Mouse (Mus musculus) cortical plate, adult 2 months (tissue): Measurements from ENCODE around the gene Fam151b. TPM values are rescaled to one million over a fixed set of nuclear protein-coding genes. Genes with fewer than 3 reads are reported as not detected.

Source experiments
- H3K27ac ChIP-seq: fragments of 200-500 bp; 2 replicates; pipeline ENCODE4 v1.5.1; 2012; ENCODE audit warnings: low read length, control low read depth, inconsistent platforms; ENCODE audit not compliant: insufficient read depth
- H3K4me1 ChIP-seq: fragments of 200-500 bp; 2 replicates; pipeline ENCODE4 v1.6.1; 2011; ENCODE audit warnings: low read length; ENCODE audit not compliant: control insufficient read depth, insufficient read depth
- H3K4me3 ChIP-seq: fragments of 200-500 bp; 2 replicates; pipeline ENCODE4 v1.5.1; 2011; ENCODE audit warnings: mild to moderate bottlenecking, low read length, control low read depth; ENCODE audit not compliant: insufficient read depth
- CTCF ChIP-seq: fragments of 200-500 bp; IDR thresholded peaks from 2 replicates; pipeline ENCODE4 v1.5.1; 2011; ENCODE audit warnings: mild to moderate bottlenecking, control low read depth, low read length; ENCODE audit not compliant: insufficient read depth; ENCODE audit errors: extremely low read depth
- POLR2A ChIP-seq: fragments of 200-500 bp; IDR thresholded peaks from 2 replicates; pipeline ENCODE4 v1.6.1; 2011; ENCODE audit warnings: mild to moderate bottlenecking, low read length, control low read depth; ENCODE audit not compliant: insufficient read depth; ENCODE audit errors: extremely low read depth
- polyA plus RNA-seq: library from polyadenylated mRNA; depleted of rRNA; stranded (reverse); fragments of >200 nt; gene quantifications from 2 replicates; pipeline ENCODE4 v1.2.3, GENCODE M21; 2012; rRNA removed

Gene Fam151b
- polyA plus RNA-seq, 1 experiment, result 11.7 TPM

DNA sequence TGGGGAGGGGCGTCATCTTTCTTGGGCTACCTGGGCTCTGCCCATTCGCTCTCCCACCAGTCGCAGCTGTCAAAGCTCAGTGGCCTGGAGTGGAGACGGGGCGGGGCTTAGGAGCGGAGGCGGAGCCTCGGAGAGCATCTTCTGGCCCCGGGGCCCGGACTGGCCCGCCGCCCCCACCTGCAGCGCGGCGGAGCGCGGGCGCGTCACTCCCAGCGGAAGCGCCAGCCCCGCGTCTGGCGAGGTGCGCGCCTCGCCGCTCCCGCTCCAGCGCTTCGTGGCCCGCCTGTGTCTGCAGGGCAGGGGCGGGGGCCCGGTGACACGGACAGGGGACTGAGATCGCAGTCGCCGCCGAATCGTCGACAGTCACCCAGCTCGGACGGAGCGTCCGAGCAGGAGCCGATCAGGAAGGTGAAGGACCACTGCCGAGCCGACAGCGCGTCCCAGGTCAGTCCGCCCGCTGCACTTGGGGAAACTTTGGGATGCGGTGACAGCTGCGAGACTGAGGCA is 58.0 kb downstream of the Fam151b start, which contains the start of gene Ankrd34b:
TSS of gene Ankrd34b (plus strand) at position 139 of the 507 bp plus-strand sequence.
- H3K27ac ChIP-seq, result no peak within 1 kb of the TSS
- H3K4me1 ChIP-seq, result no peaks in the 10 kb centered on the region
- H3K4me3 ChIP-seq, result peak within 1 kb of the TSS; percentile 59
- TF ChIP-seq POLR2A, result 0 out of 2 replicates have a peak, but pooled peaks have one; percentile 28
- TF ChIP-seq CTCF, result no peak

GRCm38 (mm10) chr13:92423711-92424110 is 60.1 kb downstream of the Fam151b start:
- Histone ChIP-seq H3K27ac (no peak overlapping the region), H3K4me3 (no peak overlapping the region), H3K4me1 (no peaks in the 10 kb centered on the region)
- TF ChIP-seq CTCF (no peak), POLR2A (no peak)

DNA sequence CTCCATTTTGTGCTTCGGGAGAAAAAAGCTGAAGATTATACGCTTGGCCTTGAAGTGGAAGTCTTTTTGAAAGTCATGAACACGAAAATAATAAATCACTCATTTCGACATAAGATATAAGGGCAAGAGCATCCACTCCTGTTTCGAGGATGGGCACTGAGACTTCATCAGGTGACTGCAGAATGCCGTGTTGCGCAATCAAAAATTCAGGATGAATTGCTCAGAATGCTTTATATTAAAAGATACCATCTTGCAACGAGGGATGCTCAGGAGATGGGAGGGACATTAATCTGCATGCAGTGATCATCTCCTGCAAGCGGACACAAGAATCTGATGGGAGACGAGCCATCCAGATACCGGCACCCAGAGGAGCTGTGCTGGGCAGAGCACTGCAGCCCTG is 64.2 kb downstream of the Fam151b start:
- Histone ChIP-seq H3K27ac (no peak overlapping the region), H3K4me1 (no peaks in the 10 kb centered on the region), H3K4me3 (no peak overlapping the region)
- TF ChIP-seq POLR2A (no peak), CTCF (no peak)

- Histone ChIP-seq H3K27ac (no peak overlapping the region), H3K4me1 (no peaks in the 10 kb centered on the region), H3K4me3 (no peak overlapping the region)
- no peak for TF ChIP-seq CTCF
- no peak for TF ChIP-seq POLR2A
Observed at GRCm38 (mm10) chr13:92410486-92410885, 73.3 kb downstream of the Fam151b start.

GRCm38 (mm10) chr13:92403496-92403895 is 80.3 kb downstream of the Fam151b start:
- Histone ChIP-seq H3K4me3 (no peak overlapping the region), H3K4me1 (no peaks in the 10 kb centered on the region), H3K27ac (no peak overlapping the region)
- TF ChIP-seq CTCF, result no peak

DNA sequence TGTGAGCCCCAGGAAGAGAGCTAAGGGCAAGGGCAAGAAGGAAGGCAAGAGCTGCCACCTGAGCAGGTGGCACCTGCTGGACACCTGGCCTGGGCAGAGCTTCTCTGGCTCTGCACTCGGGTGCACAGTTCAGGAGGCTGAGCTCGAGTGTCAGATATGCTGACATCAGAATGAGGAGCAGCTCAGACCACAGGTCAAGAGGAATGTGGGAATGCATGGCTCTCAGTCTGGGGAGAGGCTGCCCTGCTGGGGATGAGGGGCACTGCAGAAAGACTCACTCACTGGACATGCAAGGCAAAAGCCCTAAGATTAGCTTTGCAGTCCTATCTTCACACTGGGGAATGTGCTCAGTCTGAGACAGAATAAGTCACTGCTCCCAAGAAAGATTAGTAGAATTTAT is 81.8 kb downstream of the Fam151b start:
- TF ChIP-seq POLR2A, result no peak
- TF ChIP-seq CTCF, result no peak
- no peak overlapping the region for H3K27ac ChIP-seq
- H3K4me1 ChIP-seq, result no peaks in the 10 kb centered on the region
- no peak overlapping the region for H3K4me3 ChIP-seq

Other genes starting within 250 kb of the Fam151b start
- not detected in 2 replicates for gene Gm20379, start 178.0 kb downstream of the Fam151b start, polyA plus RNA-seq
- 2.5 TPM in 2 replicates for gene Dhfr, start 129.3 kb downstream of the Fam151b start, polyA plus RNA-seq
- gene Msh3, start 129.0 kb downstream of the Fam151b start, polyA plus RNA-seq, result 20.2 and 20.8 TPM in 2 replicates
- 7.8 and 7.9 TPM in 2 replicates for gene Ankrd34b, start 58.1 kb downstream of the Fam151b start, polyA plus RNA-seq
- 11.6 and 13.2 TPM in 2 replicates for gene Zfyve16, start 46.9 kb upstream of the Fam151b start, polyA plus RNA-seq
- not detected in 2 replicates for gene Spz1, start 92.2 kb upstream of the Fam151b start, polyA plus RNA-seq
- gene Serinc5, start 127.1 kb upstream of the Fam151b start, polyA plus RNA-seq, result 64.5 and 69.0 TPM in 2 replicates